Mouse (Mus musculus) spleen, postnatal 36 days (tissue): ENCODE results near the gene Aagab.

ENCODE experiments used
- DNase-seq, 2 experiments: peaks; one replicate each; pipeline ENCODE4 v3.0.0; 2022; ENCODE audit warnings: low spot score in 2 of 2, mixed read lengths in 1 of 2

Aagab gene

DNA sequence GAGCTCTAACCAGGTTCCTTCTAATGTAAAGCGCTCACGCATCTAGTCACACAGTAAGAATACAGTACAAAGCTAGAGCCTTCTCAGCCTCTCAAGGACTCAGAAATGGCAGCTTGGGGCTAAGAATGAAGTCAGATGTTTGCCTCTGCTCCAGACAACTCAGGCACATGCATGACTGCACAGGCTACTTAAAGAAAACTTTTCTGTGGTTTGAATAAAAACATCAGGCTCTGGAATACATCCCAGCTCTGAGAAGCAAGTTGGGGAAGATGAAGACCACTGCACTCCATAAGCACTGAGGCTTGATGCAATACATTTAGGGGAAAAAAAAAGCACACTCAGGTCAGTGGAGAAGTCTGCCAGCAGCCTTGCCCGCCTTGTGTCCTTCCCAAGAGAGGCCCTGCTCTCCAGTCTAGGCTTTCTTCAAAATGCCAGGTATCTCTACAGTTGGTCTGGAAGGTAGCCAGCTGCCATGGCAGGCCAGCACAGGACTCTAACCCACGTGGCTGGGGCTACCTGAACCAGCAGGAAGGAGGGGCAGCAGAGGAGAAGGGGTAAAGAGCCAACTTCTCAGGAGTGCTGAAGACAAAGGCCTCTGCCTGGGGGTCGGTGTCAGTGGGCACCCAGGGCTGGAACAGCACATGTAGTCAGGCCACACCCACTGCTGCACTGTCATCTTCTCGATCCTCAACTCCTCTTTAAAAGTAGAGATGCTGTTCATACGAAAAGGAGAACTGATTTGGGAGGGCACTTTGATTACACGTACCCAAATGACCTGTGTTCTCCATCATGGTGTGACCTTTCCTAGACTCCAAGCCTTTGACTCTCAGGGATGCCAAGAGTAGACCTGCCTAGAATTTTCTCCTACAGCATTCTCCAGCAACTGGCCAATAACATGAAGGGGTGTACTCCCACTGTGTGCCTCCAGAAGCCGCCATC lies 45.4 kb downstream of the Aagab start:
- no peak for DNase-seq

DNA sequence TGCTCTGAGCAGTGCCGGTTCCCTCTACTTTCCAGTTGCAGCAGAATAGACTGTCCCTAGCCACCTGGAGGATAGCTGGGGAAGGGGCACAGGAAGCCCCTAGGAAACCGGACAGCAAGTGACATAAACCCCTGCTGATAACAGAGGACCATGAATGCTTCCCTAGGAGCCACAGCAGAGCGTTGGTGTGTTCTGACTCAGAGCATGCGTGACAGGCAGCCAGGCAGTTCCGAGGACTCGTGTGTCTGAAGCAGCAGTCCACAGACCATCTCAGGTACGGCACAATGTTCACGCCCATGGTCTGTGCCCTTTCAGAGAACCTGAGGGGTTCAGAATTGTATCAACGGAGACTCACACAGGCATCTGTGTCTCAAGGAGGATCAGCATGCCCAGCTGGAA lies 46.1 kb downstream of the Aagab start:
- no peak for DNase-seq

DNA sequence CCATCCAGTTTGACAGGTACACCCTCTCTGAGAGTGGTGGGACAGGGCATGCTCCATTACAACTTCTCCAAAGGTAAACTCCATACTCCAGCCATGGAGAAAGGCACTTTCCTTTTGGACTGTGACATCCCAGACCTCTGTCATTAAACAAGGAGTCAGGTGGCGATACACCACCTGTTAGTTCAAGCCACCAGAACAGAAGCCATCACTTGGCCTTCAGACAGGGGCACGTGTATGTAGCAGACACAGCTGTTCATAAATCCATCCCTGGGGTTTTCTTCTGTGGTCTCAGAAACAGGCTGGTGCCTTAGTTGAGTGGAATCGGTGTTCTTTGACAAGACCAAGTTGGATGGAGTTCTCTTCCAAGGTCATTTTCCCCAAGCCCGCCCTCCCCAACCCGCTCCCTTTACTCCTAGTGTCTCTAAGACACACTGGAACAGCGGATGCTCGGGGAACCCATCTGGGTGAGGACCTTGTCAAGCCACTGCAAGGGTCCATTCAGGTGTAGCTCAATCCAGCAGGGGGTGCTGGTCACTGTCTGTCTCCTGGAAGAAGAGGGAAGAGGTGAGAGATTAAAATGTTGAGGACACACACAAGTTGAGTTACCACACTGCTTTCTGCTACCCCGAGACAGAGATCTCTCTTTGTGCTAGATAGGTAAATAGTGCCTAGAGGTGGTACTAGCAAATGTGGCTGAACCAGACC lies 47.5 kb downstream of the Aagab start:
- DNase-seq = peak; percentile 17 to 32

DNA sequence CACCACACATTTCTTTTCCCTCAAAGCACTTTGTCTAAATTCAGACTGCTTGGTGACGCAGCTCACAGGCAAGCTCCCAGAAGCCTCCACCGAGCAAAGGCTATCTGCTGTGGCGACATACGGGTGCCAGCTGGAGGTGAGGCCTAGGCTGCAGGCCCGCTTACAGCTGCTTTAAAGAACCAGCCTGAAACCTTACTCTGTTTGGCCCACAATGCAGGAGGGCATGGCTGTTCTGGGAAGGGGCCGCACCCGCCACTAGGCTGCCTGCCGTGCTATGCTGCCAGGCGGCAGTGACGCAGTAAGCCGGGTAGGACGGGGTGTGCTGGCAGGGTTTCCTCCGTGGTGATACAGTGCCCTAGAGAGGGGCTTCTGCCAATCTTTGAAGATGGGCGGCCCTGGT lies 48.4 kb downstream of the Aagab start:
- DNase-seq = no peak

DNA sequence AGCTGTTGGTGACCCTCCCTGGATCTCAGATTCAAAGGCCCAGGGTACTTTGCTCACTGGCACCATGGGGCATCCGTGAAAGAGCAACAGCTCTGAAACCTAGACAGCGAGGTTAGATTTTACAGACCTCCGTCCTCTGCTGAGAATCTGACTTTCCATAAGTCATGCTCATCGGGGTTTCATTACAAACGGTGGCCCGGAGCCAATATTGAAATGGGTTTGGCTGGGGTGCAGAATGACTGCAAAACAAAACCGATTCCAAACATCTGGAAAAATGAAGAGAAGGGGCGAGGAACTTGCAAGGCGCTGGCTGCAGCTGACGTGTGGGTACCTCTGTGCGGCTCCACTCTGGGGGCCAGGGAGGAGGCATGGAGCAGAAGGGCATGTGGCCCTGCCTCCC lies 49.1 kb downstream of the Aagab start:
- DNase-seq = no peak

DNA sequence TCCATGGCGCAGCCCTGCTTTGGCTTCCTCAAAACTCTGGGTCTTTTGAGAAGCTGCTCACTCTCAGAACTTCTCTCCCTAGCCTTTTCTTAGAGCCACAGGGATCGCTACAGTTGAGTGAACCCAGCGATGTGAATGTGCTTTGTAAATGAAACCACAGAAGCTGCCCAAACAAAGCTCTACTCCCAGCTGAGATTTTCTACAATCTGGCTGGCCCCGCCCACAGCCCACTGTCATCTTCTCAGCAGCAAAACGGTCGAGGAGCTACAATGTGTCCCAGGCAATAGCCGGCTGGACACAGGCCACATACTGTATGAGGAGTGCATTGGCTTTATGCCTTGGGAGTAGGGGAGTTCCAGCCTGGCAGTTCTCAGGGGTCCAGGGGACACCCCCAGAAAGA lies 51.2 kb downstream of the Aagab start:
- no peak for DNase-seq

DNA sequence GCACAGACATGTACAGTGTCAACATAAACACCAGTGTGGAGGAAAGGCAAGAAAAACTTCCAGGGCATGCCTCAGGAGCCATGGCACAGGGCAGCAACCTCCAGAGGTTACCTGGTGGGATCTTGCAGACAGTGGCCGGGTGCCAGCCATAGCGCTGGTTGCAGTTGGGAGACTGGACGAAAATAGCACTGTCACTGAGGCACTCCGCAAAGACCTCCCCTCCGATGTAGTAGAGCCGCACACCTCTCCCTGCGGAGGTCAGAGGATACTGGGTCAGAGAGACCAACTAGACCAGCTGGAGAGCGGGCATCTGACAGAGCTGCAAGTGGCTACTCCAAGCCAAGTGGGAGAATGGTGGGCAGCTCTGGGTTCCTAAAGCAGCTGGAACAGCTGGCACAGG lies 52.1 kb downstream of the Aagab start:
- no peak for DNase-seq

DNA sequence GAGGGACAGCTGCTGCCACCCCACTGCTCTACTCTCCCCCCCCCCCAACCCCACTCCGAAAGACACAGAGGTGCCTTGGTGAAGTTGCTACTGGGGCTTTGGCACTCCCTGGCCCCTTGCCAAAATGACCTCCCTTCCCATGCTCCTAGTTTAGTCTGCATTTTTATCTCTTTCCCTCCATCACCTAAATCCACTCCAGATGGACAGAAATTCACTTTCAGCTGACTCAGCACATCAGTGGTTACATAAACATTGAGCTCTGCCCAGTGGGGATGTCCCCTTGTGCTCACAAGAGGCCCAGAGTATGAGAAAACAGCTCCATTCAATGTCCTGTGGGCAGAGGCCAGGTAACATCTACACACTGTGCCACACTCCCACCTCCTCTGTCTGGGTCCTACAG lies 52.6 kb downstream of the Aagab start:
- DNase-seq = no peak

DNA sequence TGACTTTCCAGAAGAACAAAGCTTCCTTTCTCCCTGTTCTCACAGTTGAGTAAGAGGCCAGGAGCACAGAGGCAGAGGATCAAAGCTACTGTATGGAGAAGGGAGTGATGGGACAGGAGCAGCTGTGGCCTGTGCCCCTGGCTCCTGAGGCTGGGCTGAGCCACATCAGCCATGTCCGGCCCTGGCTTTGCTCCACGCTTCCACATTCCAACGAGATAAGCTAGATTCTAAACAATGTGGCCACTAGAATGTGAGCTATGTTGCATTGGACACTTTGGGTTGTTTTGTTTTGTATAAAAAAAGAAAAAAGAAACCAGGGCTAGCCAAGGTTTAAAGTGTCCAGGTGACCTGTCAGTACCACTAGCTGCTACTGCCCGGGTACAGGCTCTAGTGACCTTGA lies 54.7 kb downstream of the Aagab start:
- DNase-seq = no peak

DNA sequence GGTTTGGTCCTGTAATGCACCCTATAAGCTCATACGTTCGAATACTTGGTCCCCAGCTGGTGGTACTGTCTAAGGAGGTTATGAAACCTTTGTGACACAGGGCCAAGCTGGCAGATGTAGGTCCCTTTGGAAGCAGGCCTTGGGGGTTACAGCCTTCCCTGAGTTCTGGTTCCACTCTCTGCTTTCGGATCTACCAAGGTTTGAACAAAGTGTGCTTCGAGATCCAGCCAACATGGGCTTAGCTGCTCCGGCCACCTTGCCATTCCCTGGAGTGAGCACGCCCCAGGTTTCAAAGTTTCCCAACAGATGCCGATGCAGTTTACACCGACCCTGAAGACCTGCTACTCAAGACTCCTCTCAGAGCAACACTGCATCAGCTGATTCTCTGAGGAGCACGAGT lies 56.0 kb downstream of the Aagab start:
- no peak for DNase-seq

DNA sequence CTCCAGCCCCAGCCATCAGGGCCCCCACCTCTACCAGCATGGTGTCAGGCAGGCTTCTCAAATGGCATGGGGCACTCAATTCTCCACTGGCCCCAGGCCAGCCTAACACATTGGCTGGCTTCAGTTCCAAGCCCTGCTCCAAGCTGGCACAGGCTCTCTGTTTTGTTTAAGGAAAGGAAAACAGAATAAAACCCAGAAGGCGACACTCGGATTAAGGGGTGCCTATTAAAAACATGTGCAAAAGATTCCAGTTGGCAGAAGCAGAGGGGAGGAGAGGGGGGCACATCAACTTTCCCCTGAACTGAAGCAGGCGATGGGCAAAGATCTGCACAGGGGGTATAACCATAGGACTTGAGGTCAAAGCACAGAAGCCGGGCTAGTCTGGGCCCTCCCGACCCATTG lies 56.5 kb downstream of the Aagab start:
- no peak for DNase-seq

DNA sequence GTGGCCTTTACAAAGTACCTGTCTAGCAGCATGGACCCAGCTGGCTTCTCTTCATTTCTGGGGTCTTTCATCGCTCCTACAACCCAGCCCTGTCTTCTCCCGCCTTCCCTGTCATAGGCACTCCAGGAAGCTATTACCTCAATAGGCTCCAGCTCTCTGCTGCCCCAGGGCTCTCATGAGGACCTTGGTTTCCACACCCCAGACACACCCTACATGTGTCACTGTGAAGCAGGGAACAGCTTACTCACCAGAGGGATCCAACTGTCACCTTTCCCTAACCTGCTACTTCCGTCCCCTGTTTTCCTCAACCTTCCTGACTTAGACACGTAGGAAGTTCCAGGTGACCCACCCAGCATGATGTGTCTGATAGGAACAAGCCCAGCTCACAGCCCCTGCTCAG lies 57.6 kb downstream of the Aagab start:
- DNase-seq = no peak

DNA sequence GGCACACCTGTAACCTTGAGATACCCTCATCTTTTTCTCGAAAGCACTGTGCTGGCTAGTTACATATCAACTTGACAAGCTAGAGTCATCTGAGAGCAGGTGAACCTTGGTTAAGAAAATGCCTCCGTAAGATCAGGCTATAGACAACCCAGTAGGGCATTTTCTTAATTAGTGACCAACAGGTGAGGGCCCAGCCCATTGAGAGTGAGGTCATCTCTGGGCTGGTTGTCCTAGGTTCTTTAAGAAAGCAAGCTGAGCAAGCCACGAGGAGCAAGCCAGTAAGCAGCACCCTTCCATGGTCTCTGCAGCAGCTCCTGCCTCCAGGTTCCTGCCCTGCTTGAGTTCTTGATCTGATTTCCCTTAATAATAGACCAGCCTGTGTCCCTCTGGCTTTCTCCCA lies 58.2 kb downstream of the Aagab start:
- DNase-seq = no peak

DNA sequence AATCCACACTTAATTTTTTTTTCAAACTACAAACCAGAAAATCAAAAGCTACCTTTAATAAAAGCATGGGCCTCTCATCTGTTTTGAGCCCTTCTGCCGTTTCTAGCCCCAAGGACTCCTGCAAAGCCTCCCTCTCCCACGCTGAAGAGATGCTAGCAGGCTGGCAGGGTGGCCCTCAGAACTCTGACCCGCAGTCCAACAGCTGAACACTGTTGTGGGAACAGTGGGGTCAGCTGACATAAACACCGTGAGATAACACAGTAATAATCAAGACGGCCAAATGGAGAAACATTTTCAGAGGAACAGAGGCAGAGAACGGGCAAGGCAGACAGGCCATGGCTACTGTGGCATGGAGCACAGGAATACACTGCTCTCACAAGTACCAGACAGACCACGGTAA lies 60.3 kb downstream of the Aagab start:
- no peak for DNase-seq

DNA sequence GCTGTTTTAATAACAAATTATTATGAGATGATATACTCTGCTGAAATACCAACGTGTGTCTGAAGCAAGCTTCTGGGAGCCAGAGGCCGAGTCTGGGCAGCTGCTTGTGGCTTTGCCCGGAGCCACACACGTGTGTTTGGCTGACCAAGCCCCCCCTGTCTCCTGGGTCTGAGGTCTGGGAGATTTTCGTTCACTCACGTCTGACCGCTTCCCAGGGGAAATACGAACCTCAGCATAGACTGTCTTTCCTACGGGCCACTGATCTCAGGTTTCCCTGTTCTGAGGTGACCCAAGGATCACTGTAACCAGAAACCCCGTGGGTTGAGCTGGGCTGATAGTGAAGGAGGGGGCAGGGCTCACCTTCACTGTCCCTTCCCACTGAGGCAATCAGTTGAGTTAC lies 60.8 kb downstream of the Aagab start:
- no peak for DNase-seq

DNA sequence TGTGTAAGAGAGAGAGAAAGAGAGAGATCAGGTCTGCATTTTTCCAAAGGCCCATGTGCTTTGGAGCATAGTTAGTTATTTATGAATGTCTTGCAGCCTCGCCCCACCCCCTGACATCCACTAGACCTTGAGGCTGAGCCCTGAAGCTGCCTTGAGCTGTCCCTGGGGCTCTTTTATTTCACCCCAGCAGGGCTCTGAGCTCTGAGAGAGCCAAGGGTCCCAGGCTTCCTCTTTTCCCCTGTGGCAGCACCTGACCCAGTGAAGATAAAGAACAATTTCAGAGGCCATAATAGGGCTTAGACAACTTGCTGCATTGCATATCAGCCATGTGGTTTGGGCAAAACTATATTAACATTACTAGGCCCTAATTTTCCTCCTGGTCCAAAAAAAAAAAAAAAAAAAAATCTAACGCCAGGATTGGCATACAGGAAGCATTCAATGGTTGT lies 61.9 kb downstream of the Aagab start:
- DNase-seq = no peak

DNA sequence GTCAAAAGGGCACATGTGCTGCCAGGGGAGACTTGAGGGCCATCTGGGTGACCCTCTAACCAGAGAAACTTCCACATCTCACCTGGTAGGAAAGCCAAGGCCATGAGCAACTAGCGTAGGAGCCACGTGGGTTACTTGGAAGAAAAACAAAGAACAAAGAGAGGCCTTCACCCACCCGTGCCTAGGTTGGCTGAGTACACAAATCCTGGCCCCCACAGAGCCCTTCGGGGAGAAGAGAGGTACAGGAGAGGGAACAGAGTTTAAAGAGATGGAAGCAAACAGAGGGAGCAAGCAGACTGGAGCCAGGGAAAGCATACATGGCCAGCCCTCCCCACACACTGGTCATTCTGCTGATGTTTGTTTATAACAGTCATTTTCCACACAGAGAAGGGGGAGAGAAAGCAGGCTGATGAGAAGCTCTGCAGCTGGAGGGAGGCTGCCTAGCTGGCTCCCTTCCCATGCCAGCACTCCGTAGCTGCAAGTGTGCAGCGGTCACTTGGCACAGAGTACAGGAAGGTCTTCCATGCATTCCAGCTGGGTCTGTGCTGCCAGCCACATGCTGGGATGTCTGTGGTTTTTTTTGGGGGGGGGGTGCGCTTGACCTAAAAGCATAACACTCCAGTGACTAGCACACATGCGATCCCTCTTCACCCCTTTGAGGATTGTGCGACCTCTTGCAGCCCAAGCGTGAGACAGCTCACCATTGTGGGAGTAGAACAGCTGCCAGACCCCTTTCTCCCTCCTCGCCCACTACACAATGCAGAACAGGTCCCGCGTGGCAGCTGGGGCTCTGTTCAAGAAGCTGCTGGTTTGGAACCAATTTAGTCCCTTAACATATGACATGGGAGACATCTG lies 62.6 kb downstream of the Aagab start:
- DNase-seq = no peak

DNA sequence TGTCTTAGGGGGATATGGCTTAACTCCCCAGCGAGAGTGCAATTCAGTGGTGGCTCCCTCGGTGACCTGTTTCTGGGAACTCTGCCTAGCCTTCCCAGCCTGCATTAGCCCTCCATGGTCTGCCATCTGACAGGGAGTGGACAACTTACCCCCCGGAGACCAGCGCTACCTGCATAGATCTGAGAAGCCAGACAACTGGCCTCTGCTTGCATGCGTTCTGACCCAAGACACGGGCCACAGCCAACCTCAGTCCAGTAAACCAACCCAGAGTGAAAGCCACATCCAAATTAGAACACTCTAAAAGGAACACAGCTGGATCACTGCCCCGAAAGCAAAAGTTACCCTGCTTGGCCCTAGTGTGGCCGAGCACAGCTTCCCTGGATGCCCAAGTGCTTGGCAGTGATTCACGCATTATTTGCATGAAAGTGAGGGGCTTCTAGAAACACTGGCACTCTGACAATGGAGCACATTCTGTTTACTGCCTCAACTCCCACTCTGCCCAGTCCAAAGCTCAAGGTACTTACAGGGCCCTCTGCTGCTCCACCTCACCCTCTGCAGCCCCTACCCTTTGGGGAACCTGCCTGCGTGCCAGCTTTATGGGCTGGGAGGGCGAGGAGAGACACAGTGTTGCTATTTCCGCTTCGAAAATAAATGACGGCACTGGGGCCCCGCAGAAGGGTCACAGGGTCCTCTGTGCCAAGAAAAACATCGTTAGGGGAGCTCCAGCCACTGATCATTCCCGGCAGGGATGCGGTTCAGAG lies 64.3 kb downstream of the Aagab start:
- no peak for DNase-seq

DNA sequence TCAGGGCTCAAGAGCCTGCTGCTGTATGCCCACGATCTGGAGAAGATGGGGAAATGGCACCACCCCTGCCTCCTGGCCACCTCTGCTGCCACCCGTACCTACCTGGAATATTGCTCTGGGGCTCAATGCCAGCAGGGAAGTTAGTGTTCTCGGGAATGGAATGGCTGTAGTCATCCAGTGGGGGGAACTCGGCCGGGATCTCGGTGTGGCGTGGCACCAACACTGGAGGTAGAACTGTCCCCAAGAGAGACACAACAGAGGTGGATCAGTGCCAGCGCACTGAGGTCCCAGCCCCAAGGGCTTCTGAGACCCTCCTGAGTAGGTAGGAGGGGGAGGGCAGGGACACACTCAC lies 64.9 kb downstream of the Aagab start:
- no peak for DNase-seq

DNA sequence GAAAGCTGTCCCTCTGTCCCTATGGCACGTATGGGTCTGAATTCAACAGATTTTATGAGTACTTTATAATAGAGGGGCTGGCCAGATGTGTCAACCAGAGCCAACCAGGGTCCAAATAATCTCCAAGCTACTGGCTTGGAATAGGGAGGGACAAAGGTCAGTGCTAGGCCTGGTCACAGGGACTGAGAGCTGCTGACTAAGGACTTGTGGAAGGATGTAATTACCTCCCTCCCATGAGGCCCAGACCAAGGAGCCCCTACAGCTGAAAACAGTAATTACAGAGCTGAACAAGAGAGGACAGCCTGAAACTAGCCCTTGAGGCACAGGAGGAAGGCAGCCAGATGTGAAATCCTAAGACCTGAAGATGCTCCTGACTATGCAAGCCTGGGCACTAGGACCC lies 66.2 kb downstream of the Aagab start:
- DNase-seq = no peak

DNA sequence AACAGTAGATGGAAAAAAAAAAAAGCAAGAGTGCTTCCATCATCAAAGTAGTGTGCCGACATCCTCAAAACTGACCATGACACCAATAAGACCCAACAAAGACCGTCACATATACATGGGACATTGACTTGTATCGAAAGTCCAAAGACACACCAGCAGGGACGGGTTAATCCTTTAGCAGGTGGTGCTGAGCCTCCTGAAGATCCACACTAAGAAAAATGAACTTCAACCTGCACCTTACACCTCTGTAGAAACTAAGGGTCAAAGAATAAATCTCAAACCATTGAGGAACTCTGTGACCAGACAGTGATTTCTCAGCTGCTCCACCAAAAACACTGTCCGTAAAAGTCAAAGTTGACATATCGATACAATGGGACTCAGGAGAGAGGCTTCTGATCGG lies 67.4 kb downstream of the Aagab start:
- DNase-seq = no peak
